Mouse (Mus musculus) thymus, adult 2 months (tissue): ENCODE measurements around the gene Zfp687. TPM values are rescaled to one million over a fixed set of nuclear protein-coding genes. Genes with fewer than 3 reads are reported as not detected.

Source experiments
- DNase-seq: peaks from one replicate; pipeline ENCODE4 v3.0.0; 2021
- H3K27ac ChIP-seq: fragments of 200-500 bp; 2 replicates; pipeline ENCODE4 v1.5.1; 2012; ENCODE audit warnings: low read length, control low read depth; ENCODE audit not compliant: control insufficient read depth, insufficient read depth
- H3K27me3 ChIP-seq: fragments of 200-500 bp; 2 replicates; pipeline ENCODE4 v1.6.1; 2012; ENCODE audit warnings: mild to moderate bottlenecking, low read length, moderate library complexity, mixed read lengths; ENCODE audit not compliant: control insufficient read depth, insufficient read depth
- H3K36me3 ChIP-seq: fragments of 200-500 bp; 2 replicates; pipeline ENCODE4 v1.6.1; 2012; ENCODE audit warnings: mild to moderate bottlenecking, low read length, moderate library complexity; ENCODE audit not compliant: control insufficient read depth, insufficient read depth
- H3K4me1 ChIP-seq: fragments of 200-500 bp; replicated peaks from 2 replicates; pipeline ENCODE4 v1.6.1; 2012; ENCODE audit warnings: low read length; ENCODE audit not compliant: control insufficient read depth, insufficient read depth
- H3K4me3 ChIP-seq: fragments of 200-500 bp; 2 replicates; pipeline ENCODE4 v1.5.1; 2012; ENCODE audit warnings: mild to moderate bottlenecking, low read length, control low read depth, moderate library complexity; ENCODE audit not compliant: control insufficient read depth, insufficient read depth
- CTCF ChIP-seq: fragments of 200-500 bp; IDR thresholded peaks from 2 replicates; pipeline ENCODE4 v1.5.1; 2012; ENCODE audit warnings: mild to moderate bottlenecking, control low read depth, low read length, moderate library complexity, borderline replicate concordance; ENCODE audit not compliant: control insufficient read depth, poor library complexity, insufficient read depth; ENCODE audit errors: extremely low read depth
- POLR2A ChIP-seq: fragments of 200-500 bp; IDR thresholded peaks from 2 replicates; pipeline ENCODE4 v1.6.1; 2012; ENCODE audit warnings: mild to moderate bottlenecking, low read length, control low read depth, moderate library complexity; ENCODE audit not compliant: control insufficient read depth, poor library complexity, insufficient read depth; ENCODE audit errors: extremely low read depth
- WGBS: fragments of 180-500 bp; shearing (Covaris S2); methylation state at CpG from one replicate; pipeline ENCODE4 v1.1.7; 2018; 5-methylcytosine and 5-hydroxymethylcytosine counted together
- polyA plus RNA-seq: library from polyadenylated mRNA; depleted of rRNA; stranded (reverse); fragments of >200 nt; gene quantifications from 2 replicates; pipeline ENCODE4 v1.2.3, GENCODE M21; 2012

Zfp687 gene
- polyA plus RNA-seq, 1 experiment: 57.1 TPM

DNA sequence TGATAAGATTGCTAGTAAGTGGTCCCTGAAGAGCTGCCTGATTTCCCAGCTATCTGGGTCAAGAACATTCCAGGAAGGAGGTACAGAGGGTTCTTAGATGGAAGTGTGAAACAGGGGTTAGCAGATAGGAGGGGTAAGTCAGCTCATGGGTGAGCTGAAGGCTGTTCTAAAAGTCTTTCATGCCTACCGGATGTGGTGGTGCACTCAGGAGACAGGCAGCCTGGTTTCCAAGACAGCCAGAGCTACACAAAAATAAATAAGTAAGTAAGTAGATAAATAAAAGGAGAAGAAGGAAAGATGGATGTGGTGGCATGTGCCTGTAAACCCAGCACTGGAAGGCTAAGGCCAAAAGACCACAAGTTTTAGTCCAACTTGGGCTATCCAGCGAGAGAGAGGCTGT is 3.5 kb upstream of the Zfp687 start:
- DNase-seq: peak; percentile 28
- no peaks in the 10 kb centered on the region for H3K36me3 ChIP-seq
- H3K4me3 ChIP-seq: no peak overlapping the region
- no peak for TF ChIP-seq CTCF
- no peak for TF ChIP-seq POLR2A
- H3K27ac ChIP-seq: no peak overlapping the region
- WGBS: 73% methylated on average over 2 of the region's 2 CpGs
- no peaks in the 10 kb centered on the region for H3K27me3 ChIP-seq
- H3K4me1 ChIP-seq: peaks cover 13% of the 10 kb centered on the region

DNA sequence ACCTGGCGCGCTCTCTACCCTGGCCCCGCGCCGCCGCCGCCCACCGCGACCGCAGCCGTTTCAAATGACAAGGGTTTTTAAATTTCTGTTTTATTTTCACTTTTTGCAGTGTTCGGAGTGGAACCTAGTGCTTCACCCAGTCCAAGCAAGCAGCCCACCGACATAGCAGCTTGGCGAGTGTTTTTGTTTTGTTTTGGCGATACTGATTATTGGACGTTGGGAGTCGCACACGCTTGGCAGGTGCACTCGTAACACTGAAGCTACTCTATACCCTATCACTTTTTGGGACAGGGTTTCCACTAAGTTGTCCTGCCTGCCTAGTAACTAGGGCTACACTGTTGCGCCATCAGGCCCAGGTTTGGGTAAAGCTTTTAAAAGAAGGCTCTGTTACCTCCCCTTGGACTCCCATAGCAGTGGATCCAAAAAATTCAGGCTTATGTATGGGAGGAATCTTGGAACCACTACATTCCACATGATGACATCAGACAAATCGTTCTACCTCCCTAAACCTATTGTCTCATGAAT is 1.3 kb upstream of the Zfp687 start:
- no peak for DNase-seq
- WGBS: 7% methylated on average over 21 of the region's 21 CpGs
- Histone ChIP-seq H3K36me3 (peaks cover 5% of the 10 kb centered on the region), H3K4me1 (peaks cover 15% of the 10 kb centered on the region), H3K4me3 (peak overlapping the region; percentile 78), H3K27ac (peak overlapping the region; percentile 95), H3K27me3 (no peaks in the 10 kb centered on the region)
- TF ChIP-seq CTCF: no peak
- no peak for TF ChIP-seq POLR2A

DNA sequence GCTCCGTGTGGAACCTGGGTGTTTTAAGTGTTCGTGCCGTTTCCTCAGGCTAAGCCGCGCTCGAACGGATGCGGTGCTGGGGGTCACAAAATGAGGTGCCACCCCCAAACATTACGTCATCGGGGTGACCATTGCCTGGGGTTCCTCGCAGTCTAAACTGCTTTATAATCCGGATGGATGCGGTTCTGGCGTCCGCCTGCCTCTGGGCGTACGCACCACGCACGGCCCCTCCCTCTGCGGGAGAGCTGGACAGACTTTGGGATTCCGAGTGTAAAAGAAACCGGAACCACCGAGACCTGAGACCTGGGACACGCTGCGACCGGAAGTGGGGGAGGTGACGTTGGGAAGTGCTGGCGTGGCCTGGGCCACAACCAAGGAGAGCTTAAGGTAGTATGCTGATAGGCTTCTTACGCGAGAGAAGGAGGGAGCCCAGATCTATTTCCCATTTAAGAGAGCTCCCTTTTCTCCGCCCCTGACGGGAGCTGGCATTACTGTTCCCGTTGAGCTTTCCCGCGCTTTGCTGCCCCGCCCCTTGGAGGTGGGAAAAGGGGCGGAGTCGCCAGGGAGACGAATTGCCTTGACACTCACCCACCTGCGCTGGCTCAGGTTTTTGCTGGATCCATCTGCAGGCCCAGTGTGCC is 763 bp upstream of the Zfp687 start:
- DNase-seq: peak; percentile 93
- under 1% methylated on average over 40 of the region's 40 CpGs for WGBS
- TF ChIP-seq CTCF (no peak), POLR2A (peak; percentile 25)
- H3K27ac ChIP-seq: peak overlapping the region; percentile 95
- peak overlapping the region; percentile 78 for H3K4me3 ChIP-seq
- no peaks in the 10 kb centered on the region for H3K27me3 ChIP-seq
- H3K4me1 ChIP-seq: peaks cover 13% of the 10 kb centered on the region
- peaks cover 11% of the 10 kb centered on the region for H3K36me3 ChIP-seq

DNA sequence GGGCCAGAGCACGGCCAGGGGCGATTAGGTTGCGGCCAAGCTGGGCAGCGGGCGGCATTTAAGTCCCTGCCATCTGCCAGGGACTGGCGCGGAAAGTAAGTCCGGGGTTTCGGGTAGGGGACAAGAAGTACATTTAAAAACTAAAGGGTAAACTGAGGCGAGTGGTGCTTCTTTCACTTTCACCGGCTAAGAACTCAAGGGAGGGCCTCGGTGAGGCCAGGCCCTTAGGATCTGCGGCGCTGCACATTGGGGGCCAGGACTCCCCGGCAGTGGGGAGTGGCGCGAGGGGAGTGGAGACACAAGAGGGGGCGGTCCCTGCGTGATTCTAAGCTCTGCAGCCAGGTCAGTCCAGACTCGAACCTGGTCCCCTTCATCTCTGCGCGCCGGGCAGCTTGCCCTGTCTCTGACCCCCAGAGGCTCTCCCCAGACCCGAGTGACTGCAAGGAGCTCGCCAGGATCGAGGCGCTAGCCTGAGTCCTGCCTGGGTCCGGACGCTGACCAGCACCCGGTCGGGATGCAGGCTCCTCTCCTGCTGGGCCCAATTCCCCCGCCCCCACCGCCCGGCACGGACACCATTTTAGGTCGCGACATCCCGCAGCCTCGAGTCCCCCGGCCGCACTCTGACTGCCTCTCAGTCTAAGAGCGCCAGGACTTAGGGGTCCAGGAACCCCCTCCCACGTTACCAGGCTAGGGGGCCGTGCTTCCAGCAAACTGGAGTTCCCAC is 658 bp downstream of the Zfp687 start:
- DNase-seq: peak; percentile 47
- no peak overlapping the region for H3K27ac ChIP-seq
- WGBS: 3% methylated on average over 44 of the region's 44 CpGs
- H3K4me3 ChIP-seq: peak overlapping the region; percentile 74
- H3K36me3 ChIP-seq: peaks cover 25% of the 10 kb centered on the region
- TF ChIP-seq POLR2A: no peak
- no peak for TF ChIP-seq CTCF
- no peaks in the 10 kb centered on the region for H3K27me3 ChIP-seq
- H3K4me1 ChIP-seq: peaks cover 13% of the 10 kb centered on the region

DNA sequence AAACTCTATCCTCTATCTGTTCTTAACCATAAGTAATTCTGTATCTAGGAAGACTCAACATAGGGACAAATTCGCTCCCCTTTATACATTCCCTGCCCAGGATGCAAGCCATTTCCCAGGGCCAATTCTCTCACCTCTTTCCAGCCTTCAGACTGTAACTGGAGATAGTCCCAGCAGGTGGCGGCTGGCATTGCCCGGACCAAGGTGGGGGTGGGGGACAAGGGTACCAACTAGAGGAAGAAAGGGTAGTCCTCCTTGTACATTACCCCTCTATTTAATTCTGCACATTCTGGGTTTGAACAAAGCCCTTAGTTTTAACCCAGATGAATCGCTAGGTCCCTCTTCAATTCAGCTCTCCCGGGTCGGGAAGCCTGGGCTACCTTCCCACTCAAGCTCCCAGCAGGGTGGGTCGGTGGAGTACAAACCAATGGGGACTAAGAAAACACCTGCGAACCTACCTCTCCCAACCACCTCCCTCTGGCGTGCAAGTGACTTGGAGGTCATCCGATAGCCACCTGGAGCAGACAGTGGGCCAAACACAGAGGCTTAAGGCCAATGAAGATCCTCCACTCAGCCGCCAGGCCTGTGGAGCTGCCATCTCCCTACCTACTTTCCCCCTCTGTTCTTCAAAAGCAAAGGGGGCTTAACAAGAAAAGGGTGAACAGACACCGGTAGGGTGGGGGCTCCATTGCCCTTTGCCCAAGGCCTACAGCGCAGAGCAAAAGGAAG is 1.4 kb downstream of the Zfp687 start:
- Histone ChIP-seq H3K4me3 (peak overlapping the region; percentile 74), H3K27ac (no peak overlapping the region), H3K36me3 (peaks cover 32% of the 10 kb centered on the region), H3K4me1 (peaks cover 13% of the 10 kb centered on the region), H3K27me3 (no peaks in the 10 kb centered on the region)
- DNase-seq: peak; percentile 18
- TF ChIP-seq POLR2A: no peak
- no peak for TF ChIP-seq CTCF
- WGBS: 44% methylated on average over 13 of the region's 13 CpGs

DNA sequence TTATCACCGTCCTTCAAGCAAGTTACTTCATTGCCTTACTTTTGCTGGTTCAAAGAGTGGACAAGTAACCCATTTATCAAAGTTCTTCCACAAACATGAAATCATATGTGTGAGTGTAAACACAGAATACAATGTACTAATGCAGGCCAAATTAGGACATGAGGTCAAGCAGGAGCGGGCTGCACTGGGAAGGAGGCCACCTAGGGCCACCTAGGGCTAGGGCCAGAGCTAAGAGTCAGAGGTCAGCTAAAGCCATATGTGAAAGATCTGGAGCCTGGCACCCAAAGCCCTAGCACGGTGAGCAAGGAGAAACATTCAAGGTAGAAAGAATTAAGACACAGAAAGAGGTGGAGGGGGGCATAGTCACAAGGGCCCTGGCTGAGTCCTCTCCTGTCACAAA is 2.3 kb downstream of the Zfp687 start:
- Histone ChIP-seq H3K27ac (no peak overlapping the region), H3K27me3 (no peaks in the 10 kb centered on the region), H3K4me3 (no peak overlapping the region), H3K4me1 (peaks cover 13% of the 10 kb centered on the region), H3K36me3 (peaks cover 39% of the 10 kb centered on the region)
- TF ChIP-seq POLR2A (no peak), CTCF (no peak)
- DNase-seq: no peak
- WGBS: 97% methylated on average over 3 of the region's 3 CpGs
